Mouse (Mus musculus) thymus, postnatal 25 days (tissue): ENCODE measurements around the gene Trpv2.

ENCODE experiments used
- DNase-seq: peaks from one replicate; pipeline ENCODE4 v3.0.0; 2022

The Trpv2 gene

GRCm38 (mm10) chr11:62573959-62574702 is at the start of gene Trpv2:
Trpv2 (plus strand) TSS chr11:62574486.
- DNase-seq: peak; percentile 84

- no peak for DNase-seq
Measured at GRCm38 (mm10) chr11:62537089-62537488, 37.2 kb upstream of the Trpv2 start.

GRCm38 (mm10) chr11:62537590-62537989 is 36.7 kb upstream of the Trpv2 start:
- DNase-seq: no peak

- peak; percentile 52 for DNase-seq
Measured at GRCm38 (mm10) chr11:62538321-62539088, 35.8 kb upstream of the Trpv2 start.

- peak; percentile 77 for DNase-seq
Measured at GRCm38 (mm10) chr11:62539089-62539890, 35.0 kb upstream of the Trpv2 start, which contains the start of gene Cenpv. Cenpv (minus strand) TSS chr11:62539261.

GRCm38 (mm10) chr11:62540167-62540566 is 34.1 kb upstream of the Trpv2 start:
- no peak for DNase-seq

GRCm38 (mm10) chr11:62540969-62541368 is 33.3 kb upstream of the Trpv2 start:
- no peak for DNase-seq

- DNase-seq: no peak
Measured at GRCm38 (mm10) chr11:62541581-62541980, 32.7 kb upstream of the Trpv2 start.

- no peak for DNase-seq
Measured at GRCm38 (mm10) chr11:62543991-62544390, 30.3 kb upstream of the Trpv2 start.

GRCm38 (mm10) chr11:62549782-62550181 is 24.5 kb upstream of the Trpv2 start:
- DNase-seq: peak; percentile 21

- peak; percentile 65 for DNase-seq
Measured at GRCm38 (mm10) chr11:62550227-62550685, 24.0 kb upstream of the Trpv2 start.

GRCm38 (mm10) chr11:62550727-62551225 is 23.5 kb upstream of the Trpv2 start, which contains the start of gene Ubb:
Ubb (plus strand) TSS chr11:62551171.
- peak; percentile 98 for DNase-seq

GRCm38 (mm10) chr11:62551226-62552119 is 22.8 kb upstream of the Trpv2 start:
- peak; percentile 90 for DNase-seq

- DNase-seq: no peak
Measured at GRCm38 (mm10) chr11:62553186-62553585, 21.1 kb upstream of the Trpv2 start.

- no peak for DNase-seq
Measured at GRCm38 (mm10) chr11:62553633-62554032, 20.7 kb upstream of the Trpv2 start.

- no peak for DNase-seq
Measured at GRCm38 (mm10) chr11:62554163-62554855, 20.0 kb upstream of the Trpv2 start.

- no peak for DNase-seq
Measured at GRCm38 (mm10) chr11:62554934-62555517, 19.3 kb upstream of the Trpv2 start.

GRCm38 (mm10) chr11:62555896-62556412 is 18.3 kb upstream of the Trpv2 start:
- no peak for DNase-seq

GRCm38 (mm10) chr11:62557205-62557604 is 17.1 kb upstream of the Trpv2 start:
- no peak for DNase-seq

- DNase-seq: no peak
Measured at GRCm38 (mm10) chr11:62558152-62558551, 16.1 kb upstream of the Trpv2 start.
